Mouse (Mus musculus): ENCODE measurements around the gene Uty. TPM values are rescaled to one million over a fixed set of nuclear protein-coding genes. Genes with fewer than 3 reads are reported as not detected.
A peak's percentile ranks its signal among the peaks of the same experiment; 100 is the strongest.

Uty gene
- polyA plus RNA-seq, 1 experiment from 2014 or later = 9.7 TPM

DNA sequence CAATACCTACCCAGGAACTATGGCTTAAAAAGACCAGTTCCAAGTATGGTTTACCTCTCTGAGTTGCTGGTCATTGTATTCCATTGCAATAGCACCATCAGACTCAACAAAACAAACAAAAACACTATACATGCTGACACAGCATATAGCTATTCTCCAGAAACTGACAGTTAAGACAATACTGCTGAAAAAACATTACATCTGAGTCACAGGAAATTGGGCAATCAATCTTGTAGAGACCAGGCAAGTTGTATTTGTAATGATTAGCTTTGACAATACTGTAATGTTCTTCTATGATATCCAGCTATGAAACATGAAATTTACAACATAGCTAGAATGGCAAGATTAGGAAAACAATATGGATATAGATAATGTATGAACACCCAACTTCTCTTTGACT is 82.5 kb downstream of the Uty start:
- ATAC-seq = no peak
- no peaks in the 10 kb centered on the region for H3K4me1 ChIP-seq (replicated peaks; ENCODE audit: control insufficient read depth, insufficient read depth, low read length)
- H3K27me3 ChIP-seq (replicated peaks; ENCODE audit: control insufficient read depth, insufficient read depth, low read length) = no peaks in the 10 kb centered on the region
- no peak overlapping the region for H3K9ac ChIP-seq (replicated peaks; ENCODE audit: low read depth, low read length)
- H3K27ac ChIP-seq (ENCODE audit: low read length) = no peak overlapping the region
- H3K4me3 ChIP-seq (replicated peaks; ENCODE audit: low read length) = no peak overlapping the region
- H3K9me3 ChIP-seq (ENCODE audit: control insufficient read depth, low read length) = no peaks in the 10 kb centered on the region
- no peak overlapping the region for H3K4me2 ChIP-seq (ENCODE audit: low read length)
- no peaks in the 10 kb centered on the region for H3K36me3 ChIP-seq (ENCODE audit: control insufficient read depth, insufficient read depth)

DNA sequence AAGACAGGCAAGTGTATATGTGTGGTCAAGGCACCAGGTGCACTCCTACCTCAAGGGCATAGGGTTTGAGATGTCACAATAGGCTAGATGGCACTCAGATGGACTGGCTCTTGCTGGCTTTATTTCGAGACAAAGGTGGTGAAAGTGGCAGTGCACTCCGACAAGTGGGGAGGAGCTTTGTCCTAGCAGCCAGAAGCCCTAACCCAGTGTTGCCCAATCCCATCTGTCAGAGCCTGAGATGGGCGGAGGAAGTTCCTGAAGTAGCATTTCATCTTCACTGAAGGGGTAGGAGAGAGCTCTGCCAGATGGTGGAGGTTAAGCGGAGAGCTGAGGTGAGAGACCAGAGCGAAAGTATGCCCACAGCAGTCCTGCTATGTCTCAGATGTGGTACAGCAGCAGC is 129.4 kb downstream of the Uty start:
- ATAC-seq = no peak
- no peaks in the 10 kb centered on the region for H3K27me3 ChIP-seq (replicated peaks; ENCODE audit: control insufficient read depth, insufficient read depth, low read length)
- no peaks in the 10 kb centered on the region for H3K4me1 ChIP-seq (replicated peaks; ENCODE audit: control insufficient read depth, insufficient read depth, low read length)
- no peak overlapping the region for H3K27ac ChIP-seq (ENCODE audit: low read length)
- no peaks in the 10 kb centered on the region for H3K36me3 ChIP-seq (ENCODE audit: control insufficient read depth, insufficient read depth)
- no peaks in the 10 kb centered on the region for H3K9me3 ChIP-seq (ENCODE audit: control insufficient read depth, low read length)
- H3K4me2 ChIP-seq (ENCODE audit: low read length) = no peak overlapping the region
- 93% methylated on average over 5 of the region's 5 CpGs for WGBS
- no peak overlapping the region for H3K4me3 ChIP-seq (replicated peaks; ENCODE audit: low read length)
- no peak overlapping the region for H3K9ac ChIP-seq (replicated peaks; ENCODE audit: low read depth, low read length)

DNA sequence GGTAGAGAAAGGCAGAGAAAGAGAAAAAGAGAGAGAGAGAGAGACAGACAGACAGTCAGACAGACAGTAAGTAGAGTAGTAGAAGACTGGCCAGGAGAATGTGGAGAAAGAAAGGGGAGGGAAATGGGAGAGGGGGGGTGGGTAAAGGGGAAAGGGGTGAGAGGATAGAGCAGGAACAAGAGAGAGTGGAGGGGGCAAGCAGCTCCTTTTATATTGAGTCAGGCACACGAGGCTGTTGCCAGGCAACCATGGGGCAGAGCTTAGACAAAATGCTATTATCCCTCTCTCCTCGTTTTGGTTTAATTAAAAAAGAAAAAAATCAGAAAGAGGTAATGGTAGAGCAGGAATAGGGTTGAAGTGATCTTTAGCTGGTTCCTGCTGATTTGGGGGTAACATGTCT is 131.5 kb downstream of the Uty start:
- H3K9me3 ChIP-seq (ENCODE audit: control insufficient read depth, low read length) = no peaks in the 10 kb centered on the region
- no peak overlapping the region for H3K27ac ChIP-seq (ENCODE audit: low read length)
- no peak overlapping the region for H3K4me2 ChIP-seq (ENCODE audit: low read length)
- WGBS = 6% methylated on average over 2 of the region's 2 CpGs
- no peaks in the 10 kb centered on the region for H3K36me3 ChIP-seq (ENCODE audit: control insufficient read depth, insufficient read depth)
- no peak overlapping the region for H3K4me3 ChIP-seq (replicated peaks; ENCODE audit: low read length)
- no peaks in the 10 kb centered on the region for H3K27me3 ChIP-seq (replicated peaks; ENCODE audit: control insufficient read depth, insufficient read depth, low read length)
- no peaks in the 10 kb centered on the region for H3K4me1 ChIP-seq (replicated peaks; ENCODE audit: control insufficient read depth, insufficient read depth, low read length)
- ATAC-seq = peak; percentile 71; the same call in 1 of the 2 replicates
- H3K9ac ChIP-seq (replicated peaks; ENCODE audit: low read depth, low read length) = no peak overlapping the region

Other genes starting within 250 kb of the Uty start
- gene Eif2s3y, start 235.2 kb downstream of the Uty start, polyA plus RNA-seq (2015; fragmentation: Nextera tagmentation; extraction: Ambion mirVana) = 32.1 and 55.6 TPM in 2 replicates
- gene Ddx3y, start 40.9 kb upstream of the Uty start, polyA plus RNA-seq (2015; fragmentation: Nextera tagmentation; extraction: Ambion mirVana) = 15.0 and 24.0 TPM in 2 replicates
- gene Usp9y, start 214.0 kb upstream of the Uty start, polyA plus RNA-seq (2015; fragmentation: Nextera tagmentation; extraction: Ambion mirVana) = not detected in 2 replicates